Mouse (Mus musculus): ENCODE measurements around the gene Fam120a. TPM values are rescaled to one million over a fixed set of nuclear protein-coding genes. Genes with fewer than 3 reads are reported as not detected.
A peak's percentile ranks its signal among the peaks of the same experiment; 100 is the strongest.

The Fam120a gene
- total RNA-seq, 1 experiment from 2014 or later, result 72.2 TPM

DNA sequence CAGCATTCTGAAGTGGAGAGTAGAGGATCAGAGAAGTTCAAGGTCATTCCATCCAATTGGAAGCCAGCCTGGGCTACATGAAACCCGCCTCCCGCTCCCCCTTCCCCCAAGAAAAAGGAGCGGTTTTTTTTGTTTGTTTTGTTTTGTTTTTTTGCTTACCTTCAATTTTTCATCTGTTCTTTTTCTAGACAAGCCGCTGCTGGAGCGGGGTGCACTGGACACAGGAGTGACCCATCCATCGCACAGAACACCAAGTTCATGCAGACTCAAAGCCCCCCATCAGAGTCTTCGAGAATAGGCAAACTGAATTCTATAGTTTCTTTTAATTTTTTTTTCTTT, 902 bp upstream of the Fam120a start:
- ATAC-seq (ENCODE audit: extremely low read depth, insufficient number of reproducible peaks, low FRiP score, poor library complexity, severe bottlenecking), result no peak

DNA sequence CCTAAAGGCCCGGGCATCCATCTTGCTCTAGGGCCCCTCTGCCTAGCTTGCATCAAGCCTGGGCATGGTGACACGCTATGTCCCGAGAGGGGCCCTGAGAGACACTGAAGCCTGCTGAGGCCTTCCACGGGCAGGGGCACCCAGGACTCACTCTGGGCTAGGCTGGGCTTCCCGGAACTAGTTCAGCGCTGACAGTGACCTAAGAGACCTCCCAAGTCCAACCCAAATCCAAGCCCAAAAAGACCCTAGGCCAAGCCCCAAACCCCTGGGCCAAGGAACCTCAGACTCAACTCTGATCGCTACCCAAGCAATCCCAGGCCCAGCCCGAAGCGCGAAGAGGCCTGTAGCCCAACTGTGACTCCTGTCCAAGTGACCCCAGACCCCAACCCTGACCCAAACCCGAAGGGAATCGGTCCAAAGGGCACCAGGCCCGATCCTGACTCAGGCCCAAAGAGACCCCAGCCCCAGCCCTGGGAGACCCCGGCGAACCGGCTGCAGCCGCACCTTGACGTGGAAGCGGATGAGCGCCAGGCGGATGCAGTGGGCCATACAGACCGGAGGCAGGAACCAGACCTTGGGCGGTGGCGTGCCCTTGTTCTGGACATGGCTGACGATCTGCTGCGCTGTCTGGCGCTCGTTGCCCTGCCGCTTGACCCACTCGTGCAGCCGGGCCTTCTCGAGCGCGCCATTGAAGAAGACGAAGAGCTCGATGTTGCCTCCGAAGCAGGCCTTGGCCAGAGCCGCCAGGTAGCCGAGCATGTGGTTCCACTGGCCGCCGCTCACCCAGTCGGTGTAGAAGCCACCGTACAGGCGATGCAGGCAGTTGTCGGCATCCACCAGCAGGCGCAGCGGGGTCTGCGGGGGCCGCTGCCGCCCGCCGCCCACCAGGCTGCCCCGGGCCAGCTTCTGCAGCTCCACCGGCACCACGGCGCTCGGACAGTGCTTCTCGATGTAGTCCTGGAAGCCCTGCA, 681 bp downstream of the Fam120a start:
- peak; percentile 18; the same call in 1 of the 2 replicates for ATAC-seq (ENCODE audit: extremely low read depth, insufficient number of reproducible peaks, low FRiP score, poor library complexity, severe bottlenecking)

DNA sequence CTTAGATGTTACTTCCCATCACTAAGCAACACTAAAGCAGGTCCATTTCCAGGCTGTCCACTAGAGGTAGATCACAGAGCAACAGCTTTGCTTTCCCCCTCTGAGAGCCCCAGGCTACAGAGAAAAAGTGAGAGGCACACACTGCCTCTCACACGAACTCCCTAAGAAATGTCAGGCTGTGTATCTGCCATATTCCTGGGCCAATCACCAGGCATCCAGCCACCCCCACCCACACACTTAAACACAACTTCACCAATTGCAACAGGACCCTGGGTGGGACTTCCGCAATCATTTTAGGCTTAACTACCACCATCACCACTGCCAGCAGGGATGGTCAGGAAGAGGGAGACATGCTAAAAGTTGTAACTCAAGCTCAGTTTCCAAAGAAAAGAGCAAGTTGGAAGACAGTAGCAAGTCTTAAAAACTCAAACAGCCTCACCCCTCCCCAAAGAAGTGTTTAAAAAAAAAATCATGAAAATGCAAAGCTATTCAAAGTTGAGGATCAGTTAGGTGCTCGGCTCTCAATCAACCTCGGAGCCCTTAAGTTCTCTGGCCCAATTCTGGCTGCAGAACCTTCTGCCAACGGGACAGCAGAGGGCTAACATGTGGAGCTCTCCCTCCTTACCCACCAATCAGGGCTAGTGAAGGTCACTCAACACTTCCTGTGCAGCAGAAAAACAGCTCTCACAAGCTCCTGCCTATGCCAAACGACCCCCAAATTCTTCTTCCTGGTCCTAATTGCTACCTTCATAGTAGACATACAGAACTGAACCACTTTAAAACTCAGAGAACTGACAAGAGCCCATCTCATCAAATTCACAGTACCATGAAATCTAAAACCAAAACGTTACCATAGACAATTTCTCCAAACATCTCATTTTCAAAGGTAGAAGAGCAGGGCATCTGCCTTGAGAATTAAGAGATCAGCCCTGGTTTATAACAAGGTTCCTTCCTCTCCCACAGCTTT, 2.0 kb downstream of the Fam120a start:
- ATAC-seq (ENCODE audit: extremely low read depth, insufficient number of reproducible peaks, low FRiP score, poor library complexity, severe bottlenecking), result peak; percentile 45

- ATAC-seq (ENCODE audit: extremely low read depth, insufficient number of reproducible peaks, low FRiP score, poor library complexity, severe bottlenecking), result no peak
These were observed 3.0 kb downstream of the Fam120a start for GRCm38 (mm10) chr13:48964850-48965249.

- no peak for ATAC-seq (ENCODE audit: extremely low read depth, insufficient number of reproducible peaks, low FRiP score, poor library complexity, severe bottlenecking)
These were observed 4.7 kb downstream of the Fam120a start for GRCm38 (mm10) chr13:48963111-48963510.

DNA sequence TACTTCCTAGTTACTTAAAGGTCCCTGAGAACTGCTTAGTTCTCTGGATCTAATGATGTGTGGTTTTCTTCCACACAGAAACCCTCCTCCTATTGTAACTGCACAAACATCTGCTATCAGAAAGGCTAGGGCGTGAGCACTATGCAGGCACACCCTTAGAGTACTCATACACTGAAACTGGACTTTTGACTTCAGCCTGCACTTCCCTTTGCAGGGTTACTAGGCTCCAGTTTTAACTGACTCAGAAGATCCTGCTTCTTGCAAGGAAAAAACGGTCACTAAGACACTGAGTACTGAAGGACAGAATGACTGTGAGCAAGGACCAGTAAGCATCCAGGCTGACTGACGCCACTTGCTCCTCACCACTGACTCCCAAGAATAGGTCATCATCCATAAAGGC, 5.3 kb downstream of the Fam120a start:
- 0 out of 2 replicates have a peak, but pooled peaks have one; percentile 1 for ATAC-seq (ENCODE audit: extremely low read depth, insufficient number of reproducible peaks, low FRiP score, poor library complexity, severe bottlenecking)

- ATAC-seq (ENCODE audit: extremely low read depth, insufficient number of reproducible peaks, low FRiP score, poor library complexity, severe bottlenecking), result no peak
These were observed 9.2 kb downstream of the Fam120a start for GRCm38 (mm10) chr13:48958608-48959007.

DNA sequence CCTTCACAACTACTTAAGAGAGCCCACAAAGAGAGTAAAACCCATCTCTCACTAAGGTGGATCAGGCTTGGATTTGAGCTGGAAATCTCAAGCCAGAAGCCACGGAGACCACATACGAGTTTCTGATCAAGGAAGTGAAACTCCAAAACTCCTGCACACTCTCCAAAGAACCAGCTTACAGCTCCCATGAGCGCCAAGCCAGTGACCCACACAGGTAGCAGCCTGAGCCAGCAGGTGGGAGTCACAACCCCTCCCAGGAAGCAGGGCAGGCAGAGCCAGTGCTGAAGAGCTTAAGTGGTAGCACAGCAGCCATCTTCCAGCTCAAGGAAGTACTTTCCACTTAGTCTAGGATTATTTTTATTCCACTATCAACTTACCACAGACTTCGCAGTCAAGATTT, 13.0 kb downstream of the Fam120a start:
- ATAC-seq (ENCODE audit: extremely low read depth, insufficient number of reproducible peaks, low FRiP score, poor library complexity, severe bottlenecking), result no peak

DNA sequence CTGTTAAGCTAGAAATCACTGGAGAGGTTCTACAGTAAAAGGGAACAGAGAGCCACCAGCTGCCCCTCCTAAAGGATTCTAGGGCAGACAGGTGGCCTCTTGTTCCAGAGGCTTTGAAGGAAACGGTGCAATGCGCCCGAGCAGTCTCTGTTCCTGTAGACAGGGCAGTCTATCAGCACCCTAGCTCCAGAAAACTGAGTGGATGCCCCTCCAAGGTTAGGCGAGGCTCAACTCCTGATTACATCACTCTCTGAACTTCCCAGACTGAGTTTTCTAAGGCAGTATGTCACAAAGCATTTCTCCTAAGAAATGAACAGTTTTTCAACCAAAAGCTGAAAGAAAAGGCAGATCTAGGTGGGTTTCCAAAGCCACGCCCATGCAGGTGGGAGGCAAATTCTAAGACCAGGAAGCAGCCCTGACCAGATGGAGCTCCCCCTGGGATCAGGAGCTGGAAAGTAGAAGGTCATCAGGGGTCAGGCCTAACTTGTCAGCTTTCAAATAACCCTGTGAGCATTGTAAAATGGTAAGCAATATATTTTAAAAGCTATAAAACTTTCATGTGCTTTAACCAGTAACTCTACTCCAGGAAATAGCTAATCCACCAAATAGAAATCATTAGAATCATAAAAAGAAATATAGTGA, 17.1 kb downstream of the Fam120a start:
- ATAC-seq (ENCODE audit: extremely low read depth, insufficient number of reproducible peaks, low FRiP score, poor library complexity, severe bottlenecking), result no peak

GRCm38 (mm10) chr13:48948951-48949350, 18.9 kb downstream of the Fam120a start:
- ATAC-seq (ENCODE audit: extremely low read depth, insufficient number of reproducible peaks, low FRiP score, poor library complexity, severe bottlenecking), result no peak

GRCm38 (mm10) chr13:48944571-48944970, 23.2 kb downstream of the Fam120a start:
- ATAC-seq (ENCODE audit: extremely low read depth, insufficient number of reproducible peaks, low FRiP score, poor library complexity, severe bottlenecking), result no peak

- ATAC-seq (ENCODE audit: extremely low read depth, insufficient number of reproducible peaks, low FRiP score, poor library complexity, severe bottlenecking), result no peak
These were observed 25.3 kb downstream of the Fam120a start for GRCm38 (mm10) chr13:48942471-48942870.

- ATAC-seq (ENCODE audit: extremely low read depth, insufficient number of reproducible peaks, low FRiP score, poor library complexity, severe bottlenecking), result no peak
These were observed 26.0 kb downstream of the Fam120a start for GRCm38 (mm10) chr13:48941773-48942172.

- no peak for ATAC-seq (ENCODE audit: extremely low read depth, insufficient number of reproducible peaks, low FRiP score, poor library complexity, severe bottlenecking)
These were observed 33.2 kb downstream of the Fam120a start for GRCm38 (mm10) chr13:48934597-48934996.

- no peak for ATAC-seq (ENCODE audit: extremely low read depth, insufficient number of reproducible peaks, low FRiP score, poor library complexity, severe bottlenecking)
These were observed 35.1 kb downstream of the Fam120a start for GRCm38 (mm10) chr13:48932692-48933091.

DNA sequence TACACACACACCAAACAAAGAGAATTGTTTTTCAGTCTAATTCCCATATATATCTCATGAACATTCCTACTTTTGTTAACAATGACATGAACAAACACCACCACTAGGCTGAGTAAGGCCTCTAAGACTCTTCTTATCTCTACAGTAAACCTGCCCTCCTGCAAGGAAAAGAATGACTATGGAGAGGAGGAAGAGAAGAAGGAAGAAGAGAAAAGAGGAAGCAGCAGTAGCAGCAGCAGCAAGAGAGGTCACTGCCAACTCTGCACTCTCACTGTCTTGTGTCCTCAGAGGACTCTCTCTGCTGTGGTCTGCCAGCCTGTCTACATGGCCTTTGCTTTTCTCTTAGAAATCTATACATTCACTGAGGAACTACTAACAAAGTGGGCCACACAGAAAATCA, 36.1 kb downstream of the Fam120a start:
- ATAC-seq (ENCODE audit: extremely low read depth, insufficient number of reproducible peaks, low FRiP score, poor library complexity, severe bottlenecking), result no peak

DNA sequence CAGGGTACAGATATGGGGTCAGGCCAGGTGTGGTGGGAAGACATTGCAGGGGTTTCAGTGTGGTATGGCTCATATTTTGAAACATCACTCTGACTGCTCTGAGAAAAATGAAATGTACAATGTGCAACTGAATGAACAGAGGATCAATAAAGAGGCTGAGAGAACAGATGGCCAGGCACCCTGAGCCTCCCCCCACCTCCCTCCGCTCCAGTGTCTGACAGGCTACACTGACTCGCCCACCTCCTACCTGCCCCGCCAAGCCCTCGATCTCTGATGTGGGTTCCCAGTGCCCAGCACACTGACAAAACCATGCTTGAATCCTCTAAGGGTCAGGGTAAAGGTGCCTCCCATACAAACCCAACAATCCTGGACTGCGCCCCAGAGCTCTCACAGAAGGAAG, 36.6 kb downstream of the Fam120a start:
- no peak for ATAC-seq (ENCODE audit: extremely low read depth, insufficient number of reproducible peaks, low FRiP score, poor library complexity, severe bottlenecking)

- ATAC-seq (ENCODE audit: extremely low read depth, insufficient number of reproducible peaks, low FRiP score, poor library complexity, severe bottlenecking), result 0 out of 2 replicates have a peak, but pooled peaks have one; percentile 44
These were observed 38.2 kb downstream of the Fam120a start for GRCm38 (mm10) chr13:48929535-48930110.

GRCm38 (mm10) chr13:48927609-48928008, 40.2 kb downstream of the Fam120a start:
- ATAC-seq (ENCODE audit: extremely low read depth, insufficient number of reproducible peaks, low FRiP score, poor library complexity, severe bottlenecking), result no peak

All from neutrophil, adult 5-6 weeks (primary cell).